Comparison of ENCODE assay signal across 8 mouse cellular contexts in the genomic region with DNA sequence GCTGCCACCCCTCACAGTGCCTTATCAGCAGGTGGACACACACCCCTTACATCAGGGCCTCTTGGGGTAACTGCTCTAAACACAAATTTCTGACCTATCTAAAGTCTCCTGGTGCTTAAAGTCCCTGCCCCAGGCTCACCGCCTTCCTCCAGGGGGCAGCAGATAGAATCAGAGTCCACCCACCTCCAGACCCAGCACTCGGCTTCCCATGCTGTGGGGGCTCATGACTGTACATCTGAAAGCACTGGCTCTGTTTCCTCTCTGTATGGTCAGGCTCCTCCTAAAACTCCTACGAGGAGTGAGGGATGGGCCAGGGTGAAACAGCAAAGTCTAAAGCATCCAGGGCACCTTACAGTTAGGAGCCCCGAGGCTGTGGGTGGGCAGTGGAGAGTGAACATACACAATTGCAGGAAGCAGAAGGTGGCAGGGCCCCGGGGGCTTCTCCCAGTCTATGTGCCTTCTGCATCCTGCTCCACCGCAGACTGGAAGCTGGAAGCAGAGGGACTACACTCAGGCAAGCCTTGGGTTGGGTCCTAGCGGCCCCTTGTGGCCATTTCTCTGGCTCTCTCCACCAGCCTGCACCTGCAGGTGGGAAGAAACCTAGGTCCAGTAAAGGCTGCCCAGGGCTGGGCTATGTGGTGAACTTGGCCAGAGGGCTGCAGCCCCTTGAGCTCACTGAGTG. TPM values are rescaled to one million over a fixed set of nuclear protein-coding genes. Genes with fewer than 3 reads are reported as not detected.
DNase-seq lines count a peak whose midpoint lies in the region; ATAC-seq and TF ChIP-seq lines count a peak whose summit lies in the region.

No protein-coding gene starts in this region.

- H3K9ac ChIP-seq in embryonic facial prominence, embryonic 14.5 days (ENCODE audit: low read depth, low read length): no peak overlapping the region
- no peak overlapping the region for H3K9ac ChIP-seq in heart, embryonic 12.5 days
- H3K9ac ChIP-seq in kidney, embryonic 15.5 days: no peak overlapping the region
- no peak overlapping the region for H3K9ac ChIP-seq in limb, embryonic 15.5 days
- H3K9ac ChIP-seq in midbrain, embryonic 16.5 days (ENCODE audit: low read depth, low read length): no peak overlapping the region

- no peaks in the 10 kb centered on the region for H3K4me1 ChIP-seq in bone marrow, adult 2 months (ENCODE audit: control insufficient read depth, insufficient read depth, low read length)
- peaks cover 16% of the 10 kb centered on the region for H3K4me1 ChIP-seq in embryonic facial prominence, embryonic 14.5 days (ENCODE audit: control insufficient read depth, insufficient read depth, low read length)
- peaks cover 12% of the 10 kb centered on the region for H3K4me1 ChIP-seq in heart, embryonic 12.5 days (replicated peaks)
- H3K4me1 ChIP-seq in kidney, embryonic 15.5 days: peaks cover 12% of the 10 kb centered on the region; the same call in 1 of the 2 replicates
- H3K4me1 ChIP-seq in limb, embryonic 15.5 days: peaks cover 43% of the 10 kb centered on the region
- peaks cover 4% of the 10 kb centered on the region; the same call in 1 of the 2 replicates for H3K4me1 ChIP-seq in midbrain, embryonic 16.5 days (ENCODE audit: control insufficient read depth, insufficient read depth, low read length)

- WGBS in bone marrow, adult 2 months: 3% methylated on average over 7 of the region's 7 CpGs
- 11% methylated on average over 7 of the region's 7 CpGs for WGBS in embryonic facial prominence, embryonic 14.5 days
- WGBS in heart, embryonic 12.5 days: 10% methylated on average over 7 of the region's 7 CpGs
- WGBS in kidney, embryonic 15.5 days: 8% methylated on average over 7 of the region's 7 CpGs
- WGBS in limb, embryonic 15.5 days: 6% methylated on average over 7 of the region's 7 CpGs
- WGBS in midbrain, embryonic 16.5 days: 13% methylated on average over 7 of the region's 7 CpGs

- no peak overlapping the region for H3K4me2 ChIP-seq in embryonic facial prominence, embryonic 14.5 days (ENCODE audit: low read depth, low read length)
- peak overlapping the region; percentile 42; the same call in 1 of the 2 replicates for H3K4me2 ChIP-seq in heart, embryonic 12.5 days
- H3K4me2 ChIP-seq in kidney, embryonic 15.5 days: peak overlapping the region; percentile 36
- H3K4me2 ChIP-seq in limb, embryonic 15.5 days: 0 out of 2 replicates have a peak overlapping the region, but pooled peaks have one; percentile 2
- no peak overlapping the region for H3K4me2 ChIP-seq in midbrain, embryonic 16.5 days (ENCODE audit: low read length)

- TF ChIP-seq CTCF in bone marrow, adult 2 months (IDR thresholded peaks at IDR 0.05; ENCODE audit: control insufficient read depth, insufficient read depth, low read length): peak; percentile 54

- no peak overlapping the region for H3K27ac ChIP-seq in bone marrow, adult 2 months (ENCODE audit: control insufficient read depth, insufficient read depth, low read depth, low read length, poor library complexity)
- no peak overlapping the region for H3K27ac ChIP-seq in embryonic facial prominence, embryonic 14.5 days (replicated peaks; ENCODE audit: low read depth, low read length)
- H3K27ac ChIP-seq in heart, embryonic 12.5 days (ENCODE audit: poor library complexity, severe bottlenecking): no peak overlapping the region
- H3K27ac ChIP-seq in kidney, embryonic 15.5 days: no peak overlapping the region
- H3K27ac ChIP-seq in limb, embryonic 15.5 days: no peak overlapping the region
- no peak overlapping the region for H3K27ac ChIP-seq in midbrain, embryonic 16.5 days (ENCODE audit: low read length)

- ATAC-seq in embryonic facial prominence, embryonic 14.5 days (ENCODE audit: low read depth): peak; percentile 91
- ATAC-seq in heart, embryonic 12.5 days (ENCODE audit: insufficient number of reproducible peaks, low FRiP score): peak; percentile 73
- peak; percentile 87 for ATAC-seq in kidney, embryonic 15.5 days (replicated peaks; ENCODE audit: low FRiP score)
- no peak; the same call in 1 of the 2 replicates for ATAC-seq in limb, embryonic 15.5 days (ENCODE audit: insufficient number of reproducible peaks, low FRiP score, low TSS enrichment, low read depth)
- peak; percentile 91 for ATAC-seq in midbrain, embryonic 16.5 days

- no peaks in the 10 kb centered on the region for H3K36me3 ChIP-seq in embryonic facial prominence, embryonic 14.5 days (ENCODE audit: control insufficient read depth, insufficient read depth, low read length)
- H3K36me3 ChIP-seq in heart, embryonic 12.5 days: no peaks in the 10 kb centered on the region
- no peaks in the 10 kb centered on the region for H3K36me3 ChIP-seq in kidney, embryonic 15.5 days
- H3K36me3 ChIP-seq in limb, embryonic 15.5 days: no peaks in the 10 kb centered on the region
- H3K36me3 ChIP-seq in midbrain, embryonic 16.5 days (ENCODE audit: control insufficient read depth, insufficient read depth, low read length): no peaks in the 10 kb centered on the region
- H3K36me3 ChIP-seq in splenic B cell, adult 2 months (ENCODE audit: control insufficient read depth, insufficient read depth, low read length, poor library complexity, severe bottlenecking): no peaks in the 10 kb centered on the region

- no peak for TF ChIP-seq POLR2A in bone marrow, adult 2 months (IDR thresholded peaks at IDR 0.05; ENCODE audit: borderline replicate concordance, control insufficient read depth, low read depth, low read length)

- H3K9me3 ChIP-seq in embryonic facial prominence, embryonic 14.5 days (ENCODE audit: control insufficient read depth, low read length): no peaks in the 10 kb centered on the region
- H3K9me3 ChIP-seq in heart, embryonic 12.5 days (replicated peaks): no peaks in the 10 kb centered on the region
- H3K9me3 ChIP-seq in kidney, embryonic 15.5 days (replicated peaks): no peaks in the 10 kb centered on the region
- no peaks in the 10 kb centered on the region for H3K9me3 ChIP-seq in limb, embryonic 15.5 days
- no peaks in the 10 kb centered on the region for H3K9me3 ChIP-seq in midbrain, embryonic 16.5 days (replicated peaks; ENCODE audit: control insufficient read depth, low read length, poor library complexity, severe bottlenecking)

- H3K4me3 ChIP-seq in bone marrow, adult 2 months (replicated peaks; ENCODE audit: control insufficient read depth, low read depth, low read length): no peak overlapping the region
- no peak overlapping the region for H3K4me3 ChIP-seq in embryonic facial prominence, embryonic 14.5 days (ENCODE audit: low read depth, low read length)
- no peak overlapping the region for H3K4me3 ChIP-seq in heart, embryonic 12.5 days
- no peak overlapping the region for H3K4me3 ChIP-seq in kidney, embryonic 15.5 days (replicated peaks)
- H3K4me3 ChIP-seq in limb, embryonic 15.5 days: no peak overlapping the region
- H3K4me3 ChIP-seq in midbrain, embryonic 16.5 days (ENCODE audit: low read depth, low read length): no peak overlapping the region

- DNase-seq in A20 (ENCODE audit: low read depth, low spot score): peak; percentile 62
- peak; percentile 89 for DNase-seq in embryonic facial prominence, embryonic 14.5 days (ENCODE audit: low spot score)
- peak; percentile 38 for DNase-seq in splenic B cell, adult 2 months (ENCODE audit: low read depth, low spot score)

- H3K27me3 ChIP-seq in embryonic facial prominence, embryonic 14.5 days (replicated peaks; ENCODE audit: control insufficient read depth, insufficient read depth, low read length): peaks cover 3% of the 10 kb centered on the region; the same call in 1 of the 2 replicates
- peaks cover 32% of the 10 kb centered on the region; the same call in 1 of the 2 replicates for H3K27me3 ChIP-seq in heart, embryonic 12.5 days (replicated peaks)
- peaks cover 4% of the 10 kb centered on the region; the same call in 1 of the 2 replicates for H3K27me3 ChIP-seq in kidney, embryonic 15.5 days
- H3K27me3 ChIP-seq in limb, embryonic 15.5 days: peaks cover 11% of the 10 kb centered on the region
- 0 out of 2 replicates have a peak, but pooled peaks cover 2% of the 10 kb centered on the region for H3K27me3 ChIP-seq in midbrain, embryonic 16.5 days (ENCODE audit: control insufficient read depth, insufficient read depth, low read depth, low read length)
- H3K27me3 ChIP-seq in splenic B cell, adult 2 months (ENCODE audit: control insufficient read depth, insufficient read depth, low read length, poor library complexity, severe bottlenecking): no peaks in the 10 kb centered on the region

RNA-seq across cellular contexts. Expression of a gene that starts 31.3 kb away (rescaled TPM):
- polyA plus RNA-seq in bone marrow, adult 2 months (2011; ENCODE audit: insufficient read depth, insufficient read length, low replicate concordance, missing spikeins): 1.1 TPM in 1 of 2 replicates, not detected in the other
- polyA plus RNA-seq in embryonic facial prominence, embryonic 14.5 days (2014; fragmentation: Nextera tagmentation; extraction: Ambion mirVana): 0.25 TPM in 1 of 2 replicates, not detected in the other
- polyA plus RNA-seq in heart, embryonic 12.5 days (2016; fragmentation: Nextera tagmentation; extraction: Ambion mirVana): 0.18 TPM in 1 of 2 replicates, not detected in the other
- polyA plus RNA-seq in kidney, embryonic 15.5 days (2015; fragmentation: Nextera tagmentation; extraction: Ambion mirVana): not detected in 2 replicates
- polyA plus RNA-seq in limb, embryonic 15.5 days (2015; fragmentation: Nextera tagmentation; extraction: Ambion mirVana): 0.14 TPM in 1 of 2 replicates, not detected in the other
- polyA plus RNA-seq in midbrain, embryonic 16.5 days (2015; fragmentation: Nextera tagmentation; extraction: Ambion mirVana): 45.9 and 68.2 TPM in 2 replicates

Comparison
In these comparisons a context has a peak if more than half of its experiments do, and no peak if none do; other contexts are left out.
1. DNase-seq: peak in every context shown above with its lines; median percentile 89 in embryonic facial prominence, embryonic 14.5 days; 62 in A20; 38 in splenic B cell, adult 2 months.
2. H3K4me2 ChIP-seq: peak in heart, embryonic 12.5 days (single experiment), kidney, embryonic 15.5 days (single experiment) and limb, embryonic 15.5 days (single experiment); none in embryonic facial prominence, embryonic 14.5 days (single experiment) and midbrain, embryonic 16.5 days (single experiment).
3. RNA of a gene that starts 31.3 kb away (polyA plus RNA-seq): 45.9 to 68.2 TPM in midbrain, embryonic 16.5 days; 1.1 TPM in bone marrow, adult 2 months, 0.18 TPM in heart, embryonic 12.5 days, 0.14 TPM in limb, embryonic 15.5 days, 0.25 TPM in embryonic facial prominence, embryonic 14.5 days and not detected in kidney, embryonic 15.5 days; every median in the first group is over 10 times any median in the second.